ENCODE assay signal across 8 mouse cellular contexts in genomic region chr17:24425905-24426304, GRCm38 (mm10). TPM values are rescaled to one million over a fixed set of nuclear protein-coding genes. Genes with fewer than 3 reads are reported as not detected.
DNase-seq lines count a peak whose midpoint lies in the region; ATAC-seq and TF ChIP-seq lines count a peak whose summit lies in the region.

No protein-coding gene starts in this region.

- peaks cover 25% of the 10 kb centered on the region for H3K4me1 ChIP-seq in megakaryocyte, embryonic 14.5 days
- H3K4me1 ChIP-seq in intestine, embryonic 15.5 days (replicated peaks): 0 out of 2 replicates have a peak, but pooled peaks cover 10% of the 10 kb centered on the region
- peaks cover 4% of the 10 kb centered on the region; the same call in 1 of the 2 replicates for H3K4me1 ChIP-seq in stomach, embryonic 16.5 days (ENCODE audit: control insufficient read depth, insufficient read depth, low read length)

- peak overlapping the region; percentile 67; the same call in 1 of the 2 replicates for H3K4me2 ChIP-seq in intestine, embryonic 15.5 days (replicated peaks)
- H3K4me2 ChIP-seq in stomach, embryonic 16.5 days (ENCODE audit: low read depth, low read length): peak overlapping the region; percentile 73

- H3K9me3 ChIP-seq in megakaryocyte, embryonic 14.5 days: no peaks in the 10 kb centered on the region
- H3K9me3 ChIP-seq in intestine, embryonic 15.5 days: no peaks in the 10 kb centered on the region
- H3K9me3 ChIP-seq in stomach, embryonic 16.5 days (replicated peaks; ENCODE audit: control insufficient read depth, low read length): no peaks in the 10 kb centered on the region

- H3K4me3 ChIP-seq in gastrocnemius, adult 2 months: peak overlapping the region; percentile 97
- peak overlapping the region; percentile 80 for H3K4me3 ChIP-seq in megakaryocyte, embryonic 14.5 days (replicated peaks)
- no peak overlapping the region for H3K4me3 ChIP-seq in intestine, embryonic 15.5 days (replicated peaks)
- no peak overlapping the region; the same call in 1 of the 2 replicates for H3K4me3 ChIP-seq in stomach, embryonic 16.5 days (replicated peaks; ENCODE audit: low read length)

- H3K27ac ChIP-seq in gastrocnemius, adult 2 months: peak overlapping the region; percentile 97
- H3K27ac ChIP-seq in intestine, embryonic 15.5 days: peak overlapping the region; percentile 97
- H3K27ac ChIP-seq in stomach, embryonic 16.5 days (ENCODE audit: low read length): peak overlapping the region; percentile 97

- 84% methylated on average over 7 of the region's 7 CpGs for WGBS in intestine, embryonic 15.5 days
- 85% methylated on average over 7 of the region's 7 CpGs for WGBS in stomach, embryonic 16.5 days

- H3K36me3 ChIP-seq in megakaryocyte, embryonic 14.5 days (replicated peaks; ENCODE audit: low read length): peaks cover 60% of the 10 kb centered on the region
- peaks cover 36% of the 10 kb centered on the region for H3K36me3 ChIP-seq in intestine, embryonic 15.5 days
- H3K36me3 ChIP-seq in stomach, embryonic 16.5 days (ENCODE audit: control insufficient read depth, insufficient read depth, low read length): peaks cover 30% of the 10 kb centered on the region

- no peak for DNase-seq in gastrocnemius, adult 2 months
- no peak for DNase-seq in gastrocnemius, adult 8-10 months (ENCODE audit: low spot score in 2 of 2)
- no peak for DNase-seq in frontal cortex, adult 2 months (ENCODE audit: extremely low spot score in 1 of 2, low spot score in 1 of 2)
- no peak for DNase-seq in gastrocnemius, postnatal 10 days

- ATAC-seq in megakaryocyte, adult 5-6 weeks (ENCODE audit: poor library complexity, severe bottlenecking): no peak
- peak; percentile 0; the same call in 1 of the 2 replicates for ATAC-seq in intestine, embryonic 15.5 days
- no peak for ATAC-seq in stomach, embryonic 16.5 days (ENCODE audit: insufficient read depth, low FRiP score)

- intact Hi-C loops in gastrocnemius, adult 2 months (cut with DNase I): no loop called here

- no peak overlapping the region for H3K9ac ChIP-seq in intestine, embryonic 15.5 days
- H3K9ac ChIP-seq in stomach, embryonic 16.5 days (ENCODE audit: low read length): peak overlapping the region; percentile 94; the same call in 1 of the 2 replicates

- no peak for TF ChIP-seq CTCF in gastrocnemius, adult 2 months (IDR thresholded peaks at IDR 0.05)

- H3K27me3 ChIP-seq in megakaryocyte, embryonic 14.5 days (replicated peaks): no peaks in the 10 kb centered on the region
- H3K27me3 ChIP-seq in intestine, embryonic 15.5 days (replicated peaks): no peaks in the 10 kb centered on the region
- no peaks in the 10 kb centered on the region for H3K27me3 ChIP-seq in stomach, embryonic 16.5 days (ENCODE audit: control insufficient read depth, insufficient read depth, low read length)

RNA-seq across cellular contexts. Expression of gene Eci1, which starts 0.5 kb away (rescaled TPM):
- total RNA-seq in gastrocnemius, adult 2 months (2021): 100 to 1,000 TPM; 112 to 209 TPM
- total RNA-seq in gastrocnemius, adult 8-10 months (2022): 100 to 1,000 TPM; 133 to 159 (median 146) TPM
- polyA plus RNA-seq in megakaryocyte, embryonic 14.5 days (2012; ENCODE audit: insufficient read depth, low replicate concordance): 11.7 and 67.7 TPM in 2 replicates
- 26.0 and 30.6 TPM in 2 replicates for total RNA-seq in megakaryocyte, adult 5-6 weeks (2015)
- 10.2 and 19.1 TPM in 2 replicates for total RNA-seq in megakaryocyte, adult 5-6 weeks (2017)
- polyA plus RNA-seq in intestine, embryonic 15.5 days (2015; fragmentation: Nextera tagmentation; extraction: Ambion mirVana): 122 and 137 TPM in 2 replicates
- polyA plus RNA-seq in stomach, embryonic 16.5 days (2015; fragmentation: Nextera tagmentation; extraction: Ambion mirVana): 153 and 166 TPM in 2 replicates
- 50.0 and 55.9 TPM in 2 replicates for polyA plus RNA-seq in frontal cortex, adult 2 months (2012; rRNA removed)
- 100 to 1,000 TPM; 147 to 161 TPM for total RNA-seq in gastrocnemius, postnatal 10 days (2021)

RNA-seq across cellular contexts. Expression of gene Rnps1, which starts 11.5 kb away (rescaled TPM):
- total RNA-seq in gastrocnemius, adult 2 months (2021): 10 to 100 TPM; 51.9 TPM
- 10 to 100 TPM; 51.0 to 54.1 (median 52.4) TPM for total RNA-seq in gastrocnemius, adult 8-10 months (2022)
- polyA plus RNA-seq in megakaryocyte, embryonic 14.5 days (2012; ENCODE audit: insufficient read depth, low replicate concordance): 183 and 234 TPM in 2 replicates
- 93.0 and 102 TPM in 2 replicates for total RNA-seq in megakaryocyte, adult 5-6 weeks (2015)
- 115 and 125 TPM in 2 replicates for total RNA-seq in megakaryocyte, adult 5-6 weeks (2017)
- polyA plus RNA-seq in intestine, embryonic 15.5 days (2015; fragmentation: Nextera tagmentation; extraction: Ambion mirVana): 250 and 257 TPM in 2 replicates
- polyA plus RNA-seq in stomach, embryonic 16.5 days (2015; fragmentation: Nextera tagmentation; extraction: Ambion mirVana): 216 and 217 TPM in 2 replicates
- 269 and 276 TPM in 2 replicates for polyA plus RNA-seq in frontal cortex, adult 2 months (2012; rRNA removed)
- total RNA-seq in gastrocnemius, postnatal 10 days (2021): 10 to 100 TPM; 59.1 to 67.5 TPM

RNA-seq across cellular contexts. Expression of gene Dnase1l2, which starts 17.0 kb away (rescaled TPM):
- 1 to 10 TPM; 1.4 to 2.2 TPM for total RNA-seq in gastrocnemius, adult 2 months (2021)
- 1 to 10 TPM in 1 of 4 experiments, under 1 TPM in 3; 0.15 to 1.0 (median 0.79) TPM for total RNA-seq in gastrocnemius, adult 8-10 months (2022)
- polyA plus RNA-seq in megakaryocyte, embryonic 14.5 days (2012; ENCODE audit: insufficient read depth, low replicate concordance): not detected in 2 replicates
- total RNA-seq in megakaryocyte, adult 5-6 weeks (2015): 2.6 and 4.7 TPM in 2 replicates
- total RNA-seq in megakaryocyte, adult 5-6 weeks (2017): 1.4 and 1.7 TPM in 2 replicates
- polyA plus RNA-seq in intestine, embryonic 15.5 days (2015; fragmentation: Nextera tagmentation; extraction: Ambion mirVana): 1.4 and 2.1 TPM in 2 replicates
- 9.2 and 19.9 TPM in 2 replicates for polyA plus RNA-seq in stomach, embryonic 16.5 days (2015; fragmentation: Nextera tagmentation; extraction: Ambion mirVana)
- polyA plus RNA-seq in frontal cortex, adult 2 months (2012; rRNA removed): 18.3 and 22.9 TPM in 2 replicates
- 1 to 10 TPM in 1 of 2 experiments, under 1 TPM in 1; 0.63 to 1.7 TPM for total RNA-seq in gastrocnemius, postnatal 10 days (2021)

RNA-seq across cellular contexts. Expression of gene E4f1, which starts 44.2 kb away (rescaled TPM):
- total RNA-seq in gastrocnemius, adult 2 months (2021): 10 to 100 TPM; 11.4 to 16.5 TPM
- total RNA-seq in gastrocnemius, adult 8-10 months (2022): 10 to 100 TPM; 13.6 to 14.6 (median 14.2) TPM
- polyA plus RNA-seq in megakaryocyte, embryonic 14.5 days (2012; ENCODE audit: insufficient read depth, low replicate concordance): 9.7 and 18.7 TPM in 2 replicates
- total RNA-seq in megakaryocyte, adult 5-6 weeks (2015): 20.7 and 27.5 TPM in 2 replicates
- 14.2 and 14.5 TPM in 2 replicates for total RNA-seq in megakaryocyte, adult 5-6 weeks (2017)
- polyA plus RNA-seq in intestine, embryonic 15.5 days (2015; fragmentation: Nextera tagmentation; extraction: Ambion mirVana): 23.0 and 29.3 TPM in 2 replicates
- polyA plus RNA-seq in stomach, embryonic 16.5 days (2015; fragmentation: Nextera tagmentation; extraction: Ambion mirVana): 29.4 and 35.0 TPM in 2 replicates
- 86.1 and 86.4 TPM in 2 replicates for polyA plus RNA-seq in frontal cortex, adult 2 months (2012; rRNA removed)
- 10 to 100 TPM; 10.8 to 17.3 TPM for total RNA-seq in gastrocnemius, postnatal 10 days (2021)

RNA-seq across cellular contexts. Expression of gene Pgp, which starts 44.3 kb away (rescaled TPM):
- total RNA-seq in gastrocnemius, adult 2 months (2021): 10 to 100 TPM; 50.8 to 56.3 TPM
- total RNA-seq in gastrocnemius, adult 8-10 months (2022): 10 to 100 TPM; 55.1 to 60.3 (median 60.2) TPM
- 48.8 and 102 TPM in 2 replicates for polyA plus RNA-seq in megakaryocyte, embryonic 14.5 days (2012; ENCODE audit: insufficient read depth, low replicate concordance)
- total RNA-seq in megakaryocyte, adult 5-6 weeks (2015): 20.7 and 25.5 TPM in 2 replicates
- total RNA-seq in megakaryocyte, adult 5-6 weeks (2017): 14.5 and 14.6 TPM in 2 replicates
- polyA plus RNA-seq in intestine, embryonic 15.5 days (2015; fragmentation: Nextera tagmentation; extraction: Ambion mirVana): 79.9 and 80.6 TPM in 2 replicates
- 49.6 and 54.5 TPM in 2 replicates for polyA plus RNA-seq in stomach, embryonic 16.5 days (2015; fragmentation: Nextera tagmentation; extraction: Ambion mirVana)
- polyA plus RNA-seq in frontal cortex, adult 2 months (2012; rRNA removed): 85.4 and 95.8 TPM in 2 replicates
- total RNA-seq in gastrocnemius, postnatal 10 days (2021): 10 to 100 TPM; 34.1 to 39.2 TPM

Comparison
In these comparisons a context has a peak if more than half of its experiments do, and no peak if none do; other contexts are left out.
1. H3K4me3 ChIP-seq: peak in gastrocnemius, adult 2 months (single experiment) and megakaryocyte, embryonic 14.5 days (single experiment); none in intestine, embryonic 15.5 days (single experiment) and stomach, embryonic 16.5 days (single experiment).
2. Peak in every context shown above with its lines, with median percentiles within 50 percentile points of each other: H3K27ac ChIP-seq.